Mouse (Mus musculus) megakaryocyte, embryonic 14.5 days (primary cell): ENCODE results near the gene Hpgd.
"Not testable (repeated sequence)": the region's sequence is repeated elsewhere in the genome, so short reads cannot be mapped to it uniquely, and the experiment has no call there.

ENCODE experiments used
- FLI1 ChIP-seq: IDR thresholded peaks from 2 replicates; pipeline ENCODE4 v1.6.1; 2012; ENCODE audit warnings: low read length, inconsistent platforms, mixed read lengths
- GATA1 ChIP-seq: IDR thresholded peaks from 3 replicates; pipeline ENCODE4 v1.6.1; 2012; ENCODE audit warnings: mixed read lengths, low read length, inconsistent platforms, borderline replicate concordance

GRCm38 (mm10) chr8:56301303-56301702, 6.9 kb downstream of the Hpgd start:
- not testable (repeated sequence) for TF ChIP-seq GATA1, FLI1
